Mouse (Mus musculus) liver, embryonic 14.5 days (tissue): ENCODE measurements around the gene Omp.

Experiments
- CTCF ChIP-seq: IDR thresholded peaks from 2 replicates; pipeline ENCODE4 v1.5.1; 2016; ENCODE audit warnings: antibody characterized with exemption, low read depth, control low read depth
- EP300 ChIP-seq: IDR thresholded peaks from 2 replicates; pipeline ENCODE4 v1.6.1; 2016; ENCODE audit warnings: antibody characterized with exemption, low read depth

DNA sequence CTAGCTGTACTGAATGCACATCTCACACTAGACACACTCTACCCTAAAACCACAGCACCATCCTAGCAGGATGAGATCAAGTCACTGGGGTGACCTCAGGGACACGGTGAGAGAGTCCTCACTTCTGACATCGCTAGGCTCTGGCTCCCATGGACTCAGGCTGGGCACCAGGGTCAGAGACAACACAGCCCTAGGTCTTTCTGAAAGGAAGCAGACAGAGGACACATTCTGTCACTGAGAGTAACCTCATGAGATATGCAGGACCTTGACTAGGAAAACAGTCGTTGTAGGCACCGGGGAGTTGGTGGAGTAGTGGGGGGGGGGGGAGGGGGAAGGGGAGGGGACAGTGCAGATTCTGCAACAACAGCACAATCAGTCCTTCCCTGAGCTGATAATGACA, 28.1 kb upstream of the Omp start:
- TF ChIP-seq CTCF (no peak), EP300 (no peak)
